Mouse (Mus musculus): ENCODE results near the gene 4933427D14Rik. TPM values are rescaled to one million over a fixed set of nuclear protein-coding genes. Genes with fewer than 3 reads are reported as not detected.

4933427D14Rik gene
- total and polyA plus RNA-seq, 2 experiments from 2014 or later: 4.4 to 5.5 TPM

DNA sequence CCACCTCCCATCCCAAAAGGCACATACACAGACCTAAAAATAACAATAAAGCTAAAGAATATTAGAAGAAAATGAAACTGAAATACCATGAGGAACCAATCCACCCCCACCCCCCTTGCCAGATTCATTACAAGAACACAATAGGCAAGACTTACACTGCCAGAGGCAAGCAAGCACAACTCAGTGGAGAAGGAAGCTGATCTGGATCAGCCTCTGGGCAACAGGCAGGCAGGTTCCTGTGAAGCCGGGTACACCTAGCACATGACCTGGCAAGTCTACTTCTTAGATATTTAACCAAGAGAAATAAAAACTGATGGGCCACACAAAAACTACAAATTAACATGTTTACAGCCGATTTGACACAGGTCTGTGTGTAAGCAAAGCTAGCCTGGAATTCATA lies 44.1 kb downstream of the 4933427D14Rik start:
- TF ChIP-seq EP300 (IDR thresholded peaks at IDR 0.05; ENCODE audit: low read depth) (no peak), CTCF (IDR thresholded peaks at IDR 0.05; ENCODE audit: low read depth) (no peak)
- Histone ChIP-seq H3K36me3 (replicated peaks; ENCODE audit: control insufficient read depth, insufficient read depth, low read length) (peaks cover 57% of the 10 kb centered on the region), H3K9me3 (replicated peaks; ENCODE audit: control insufficient read depth, low read length) (no peaks in the 10 kb centered on the region), H3K27ac (ENCODE audit: low read depth) (no peak overlapping the region), H3K4me3 (ENCODE audit: low read depth, low read length) (no peak overlapping the region), H3K27me3 (ENCODE audit: control insufficient read depth, insufficient read depth, low read length) (no peaks in the 10 kb centered on the region), H3K4me1 (ENCODE audit: control insufficient read depth, insufficient read depth) (no peaks in the 10 kb centered on the region), H3K4me2 (ENCODE audit: low read depth, low read length) (no peak overlapping the region), H3K9ac (replicated peaks; ENCODE audit: low read depth, low read length) (no peak overlapping the region)
- 89% methylated on average over 2 of the region's 2 CpGs for WGBS
- DNase-seq (ENCODE audit: low spot score): no peak
- no peak for ATAC-seq (ENCODE audit: insufficient read depth, low read depth)

DNA sequence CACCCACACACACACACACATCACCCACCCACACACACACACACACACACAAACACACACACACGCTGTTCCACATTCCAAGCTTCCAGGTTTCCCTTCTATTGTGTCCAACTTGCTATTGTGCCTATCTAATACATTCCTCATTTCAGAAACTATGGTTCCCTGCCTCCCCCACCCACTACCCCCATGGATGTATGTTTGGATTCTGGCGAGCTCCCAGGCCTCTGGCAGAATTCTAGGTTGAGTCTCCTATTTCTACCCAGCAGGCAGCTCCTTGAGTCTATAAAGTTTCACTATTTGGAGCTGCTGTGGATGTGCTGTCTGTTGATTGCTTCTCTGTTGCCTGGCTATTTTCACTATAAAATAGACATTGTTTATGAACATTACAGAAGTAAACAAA lies 50.6 kb downstream of the 4933427D14Rik start:
- H3K9ac ChIP-seq (replicated peaks; ENCODE audit: low read depth, low read length): no peak overlapping the region
- H3K27ac ChIP-seq (ENCODE audit: low read depth): no peak overlapping the region
- TF ChIP-seq CTCF (IDR thresholded peaks at IDR 0.05; ENCODE audit: low read depth) (no peak), EP300 (IDR thresholded peaks at IDR 0.05; ENCODE audit: low read depth) (no peak)
- no peak for ATAC-seq (ENCODE audit: insufficient read depth, low read depth)
- no peak overlapping the region for H3K4me2 ChIP-seq (ENCODE audit: low read depth, low read length)
- 67% methylated on average over 2 of the region's 2 CpGs for WGBS
- no peak for DNase-seq (ENCODE audit: low spot score)
- H3K4me3 ChIP-seq (ENCODE audit: low read depth, low read length): no peak overlapping the region
- no peaks in the 10 kb centered on the region for H3K4me1 ChIP-seq (ENCODE audit: control insufficient read depth, insufficient read depth)
- H3K27me3 ChIP-seq (ENCODE audit: control insufficient read depth, insufficient read depth, low read length): no peaks in the 10 kb centered on the region
- no peaks in the 10 kb centered on the region for H3K9me3 ChIP-seq (replicated peaks; ENCODE audit: control insufficient read depth, low read length)
- H3K36me3 ChIP-seq (replicated peaks; ENCODE audit: control insufficient read depth, insufficient read depth, low read length): peaks cover 41% of the 10 kb centered on the region

DNA sequence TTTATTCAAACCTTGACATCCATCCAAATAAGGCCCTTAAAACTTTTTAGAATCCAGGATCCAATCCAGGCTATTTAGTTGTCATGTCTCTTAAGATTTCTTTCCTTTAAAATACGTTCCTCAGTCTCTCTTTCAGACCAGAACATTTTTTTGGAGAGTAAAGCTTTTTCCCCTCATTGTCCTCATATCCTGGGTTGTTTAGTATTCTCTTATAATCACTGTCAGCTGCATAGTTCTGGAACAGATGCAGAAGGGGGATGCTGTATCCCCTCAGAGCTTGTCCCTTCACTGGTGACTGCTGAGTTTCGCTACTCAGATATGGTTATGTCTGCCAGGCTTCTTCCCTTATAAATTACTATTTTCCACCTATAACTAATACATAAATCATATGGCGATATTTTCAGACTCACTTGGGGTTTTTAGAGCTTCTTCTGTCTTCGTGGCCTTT lies 51.3 kb downstream of the 4933427D14Rik start:
- no peaks in the 10 kb centered on the region for H3K27me3 ChIP-seq (ENCODE audit: control insufficient read depth, insufficient read depth, low read length)
- H3K4me1 ChIP-seq (ENCODE audit: control insufficient read depth, insufficient read depth): no peaks in the 10 kb centered on the region
- peaks cover 41% of the 10 kb centered on the region for H3K36me3 ChIP-seq (replicated peaks; ENCODE audit: control insufficient read depth, insufficient read depth, low read length)
- H3K4me3 ChIP-seq (ENCODE audit: low read depth, low read length): no peak overlapping the region
- H3K9ac ChIP-seq (replicated peaks; ENCODE audit: low read depth, low read length): no peak overlapping the region
- ATAC-seq (ENCODE audit: insufficient read depth, low read depth) (no peak), DNase-seq (ENCODE audit: low spot score) (no peak)
- H3K9me3 ChIP-seq (replicated peaks; ENCODE audit: control insufficient read depth, low read length): no peaks in the 10 kb centered on the region
- TF ChIP-seq CTCF (IDR thresholded peaks at IDR 0.05; ENCODE audit: low read depth) (no peak), EP300 (IDR thresholded peaks at IDR 0.05; ENCODE audit: low read depth) (no peak)
- H3K27ac ChIP-seq (ENCODE audit: low read depth): no peak overlapping the region
- WGBS: 80% methylated on average over 4 of the region's 4 CpGs
- H3K4me2 ChIP-seq (ENCODE audit: low read depth, low read length): no peak overlapping the region

DNA sequence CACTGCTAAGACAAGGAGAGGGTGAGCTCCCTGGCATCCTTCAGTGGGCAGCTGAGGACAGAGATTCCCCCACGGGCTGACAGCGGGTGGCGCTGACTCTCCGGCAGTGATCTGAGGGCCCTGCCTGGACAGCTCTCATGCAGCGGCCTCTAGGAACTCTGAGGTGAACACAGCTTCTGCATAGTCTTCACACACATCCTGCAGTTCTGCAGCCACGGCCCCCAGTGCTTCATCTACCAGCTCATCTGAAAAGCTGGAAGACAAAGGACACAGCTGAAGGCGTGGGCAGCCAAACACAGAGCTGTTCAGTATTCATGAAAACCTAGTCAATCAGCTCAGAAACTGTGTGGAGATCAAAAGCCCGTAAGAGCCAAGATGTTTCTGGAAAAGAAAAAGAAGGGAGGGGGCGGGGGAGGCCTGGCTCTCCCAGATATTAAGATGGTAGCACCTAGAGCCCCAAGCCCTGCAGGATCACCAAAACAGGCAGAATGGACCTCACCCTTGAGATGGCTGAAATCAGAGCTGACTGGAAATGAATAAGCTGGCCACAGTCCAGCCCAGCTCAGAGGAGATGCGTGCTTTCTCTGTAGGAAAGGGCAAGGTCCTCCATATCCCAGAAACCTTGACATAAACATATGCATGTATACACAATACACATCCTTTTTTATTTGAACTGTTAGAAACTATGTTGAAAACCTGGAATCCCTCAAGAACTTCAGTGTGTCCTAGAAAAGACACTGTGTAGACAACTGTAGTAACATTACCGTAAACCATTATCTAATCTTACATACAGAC lies 51.9 kb downstream of the 4933427D14Rik start:
- Histone ChIP-seq H3K27me3 (ENCODE audit: control insufficient read depth, insufficient read depth, low read length) (no peaks in the 10 kb centered on the region), H3K4me2 (ENCODE audit: low read depth, low read length) (no peak overlapping the region), H3K9me3 (replicated peaks; ENCODE audit: control insufficient read depth, low read length) (no peaks in the 10 kb centered on the region), H3K36me3 (replicated peaks; ENCODE audit: control insufficient read depth, insufficient read depth, low read length) (peaks cover 37% of the 10 kb centered on the region), H3K4me3 (ENCODE audit: low read depth, low read length) (no peak overlapping the region), H3K27ac (ENCODE audit: low read depth) (no peak overlapping the region), H3K4me1 (ENCODE audit: control insufficient read depth, insufficient read depth) (no peaks in the 10 kb centered on the region), H3K9ac (replicated peaks; ENCODE audit: low read depth, low read length) (no peak overlapping the region)
- ATAC-seq (ENCODE audit: insufficient read depth, low read depth) (no peak), DNase-seq (ENCODE audit: low spot score) (no peak)
- no peak for TF ChIP-seq CTCF (IDR thresholded peaks at IDR 0.05; ENCODE audit: low read depth)
- no peak for TF ChIP-seq EP300 (IDR thresholded peaks at IDR 0.05; ENCODE audit: low read depth)
- WGBS: 79% methylated on average over 11 of the region's 11 CpGs

DNA sequence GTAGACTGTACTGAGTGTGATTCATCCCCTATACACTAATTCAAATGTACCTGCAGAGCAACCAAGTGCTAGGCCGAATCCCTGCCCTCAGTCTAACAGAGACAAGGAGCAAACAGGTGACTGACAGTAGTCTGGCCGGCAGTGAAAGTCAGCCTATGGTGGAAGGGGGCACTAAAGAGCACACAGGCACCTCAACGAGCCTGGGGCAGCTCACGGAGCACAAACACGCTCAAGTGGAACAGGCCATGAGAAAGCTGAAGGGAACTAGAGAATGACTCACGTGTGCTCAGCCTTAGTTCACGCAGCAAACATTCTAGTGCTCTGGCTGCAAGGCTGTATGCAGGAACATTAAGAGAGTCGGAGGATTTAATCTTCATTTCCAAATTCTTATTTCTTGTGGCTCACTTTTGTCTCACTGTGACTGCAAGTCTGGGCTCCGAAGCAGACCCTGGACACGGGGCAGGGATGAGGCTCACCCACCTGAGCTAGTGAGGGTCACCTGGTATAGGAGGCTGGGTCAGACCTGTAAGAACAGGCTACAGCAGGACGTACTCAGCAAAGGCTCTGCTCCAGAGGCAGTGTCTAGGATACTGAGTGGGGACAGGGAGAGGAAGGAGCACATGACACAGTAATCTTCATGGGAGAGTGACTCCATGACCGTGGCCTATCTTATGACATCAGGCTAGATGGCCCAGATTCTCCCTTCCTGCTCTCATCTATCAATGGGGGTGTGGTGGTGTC lies 54.0 kb downstream of the 4933427D14Rik start:
- H3K4me2 ChIP-seq (ENCODE audit: low read depth, low read length): no peak overlapping the region
- no peaks in the 10 kb centered on the region for H3K9me3 ChIP-seq (replicated peaks; ENCODE audit: control insufficient read depth, low read length)
- WGBS: 81% methylated on average over 12 of the region's 12 CpGs
- H3K9ac ChIP-seq (replicated peaks; ENCODE audit: low read depth, low read length): no peak overlapping the region
- DNase-seq (ENCODE audit: low spot score) (no peak), ATAC-seq (ENCODE audit: insufficient read depth, low read depth) (no peak)
- H3K27ac ChIP-seq (ENCODE audit: low read depth): no peak overlapping the region
- H3K4me3 ChIP-seq (ENCODE audit: low read depth, low read length): no peak overlapping the region
- no peaks in the 10 kb centered on the region for H3K4me1 ChIP-seq (ENCODE audit: control insufficient read depth, insufficient read depth)
- peaks cover 25% of the 10 kb centered on the region for H3K36me3 ChIP-seq (replicated peaks; ENCODE audit: control insufficient read depth, insufficient read depth, low read length)
- no peaks in the 10 kb centered on the region for H3K27me3 ChIP-seq (ENCODE audit: control insufficient read depth, insufficient read depth, low read length)
- TF ChIP-seq EP300 (IDR thresholded peaks at IDR 0.05; ENCODE audit: low read depth) (no peak), CTCF (IDR thresholded peaks at IDR 0.05; ENCODE audit: low read depth) (no peak)

Data from heart, postnatal 0 days (tissue).